Mouse (Mus musculus): Measurements from ENCODE around the gene Zc3h12a. TPM values are rescaled to one million over a fixed set of nuclear protein-coding genes. Genes with fewer than 3 reads are reported as not detected.

The Zc3h12a gene
- polyA plus RNA-seq, 1 experiment from 2014 or later, result 0.80 TPM

DNA sequence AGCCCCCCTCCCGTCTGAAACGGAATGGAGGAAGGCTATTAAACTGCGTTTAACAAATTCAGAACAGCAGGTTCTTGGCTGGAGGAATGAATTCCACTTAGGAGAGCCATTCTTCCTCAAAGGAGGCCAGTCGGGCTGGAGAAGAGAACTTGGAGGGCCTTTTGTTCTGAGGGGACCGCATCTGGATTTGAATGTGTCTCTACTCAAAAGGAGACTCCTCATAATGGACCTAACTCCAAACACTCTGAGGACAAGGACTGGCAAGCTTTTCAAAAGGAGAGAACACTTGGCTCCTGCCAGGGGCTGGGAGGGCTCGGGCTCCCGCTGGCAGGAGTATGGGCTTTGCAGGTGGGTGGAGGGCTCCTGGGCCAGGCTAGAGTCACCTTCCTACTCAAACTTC lies 17.0 kb upstream of the Zc3h12a start:
- Histone ChIP-seq H3K9me3 (no peaks in the 10 kb centered on the region), H3K4me2 (no peak overlapping the region), H3K4me3 (no peak overlapping the region), H3K4me1 (peaks cover 5% of the 10 kb centered on the region; the same call in 1 of the 2 replicates), H3K36me3 (no peaks in the 10 kb centered on the region), H3K27me3 (peaks cover 21% of the 10 kb centered on the region), H3K9ac (no peak overlapping the region), H3K27ac (no peak overlapping the region)
- 34% methylated on average over 7 of the region's 7 CpGs for WGBS
- no peak for ATAC-seq (ENCODE audit: insufficient number of reproducible peaks, insufficient read depth, low FRiP score, low TSS enrichment, low read depth)

DNA sequence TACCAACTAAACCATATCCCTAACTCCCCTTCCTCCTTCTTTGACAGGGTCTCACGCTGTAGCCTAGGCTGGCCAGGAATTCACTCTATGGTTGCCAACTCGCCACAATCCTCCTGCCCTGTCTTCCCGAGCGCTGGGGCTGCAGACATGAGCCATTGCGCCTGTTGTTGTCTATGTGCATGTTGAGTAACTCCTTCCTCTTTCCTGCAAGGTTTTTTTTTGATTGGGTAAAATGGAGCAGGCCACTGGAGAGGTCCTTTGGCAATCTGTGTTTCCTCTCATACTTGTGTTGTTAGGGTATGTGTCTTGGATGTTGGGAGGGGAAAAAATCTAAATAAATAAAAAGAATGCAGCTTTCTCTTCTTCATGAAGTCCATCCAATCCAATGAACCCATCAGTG lies 16.6 kb upstream of the Zc3h12a start:
- Histone ChIP-seq H3K4me1 (peaks cover 5% of the 10 kb centered on the region; the same call in 1 of the 2 replicates), H3K9me3 (no peaks in the 10 kb centered on the region), H3K9ac (no peak overlapping the region), H3K36me3 (no peaks in the 10 kb centered on the region), H3K27me3 (peaks cover 21% of the 10 kb centered on the region), H3K4me3 (no peak overlapping the region), H3K27ac (no peak overlapping the region), H3K4me2 (no peak overlapping the region)
- 84% methylated on average over 5 of the region's 5 CpGs for WGBS
- no peak for ATAC-seq (ENCODE audit: insufficient number of reproducible peaks, insufficient read depth, low FRiP score, low TSS enrichment, low read depth)

DNA sequence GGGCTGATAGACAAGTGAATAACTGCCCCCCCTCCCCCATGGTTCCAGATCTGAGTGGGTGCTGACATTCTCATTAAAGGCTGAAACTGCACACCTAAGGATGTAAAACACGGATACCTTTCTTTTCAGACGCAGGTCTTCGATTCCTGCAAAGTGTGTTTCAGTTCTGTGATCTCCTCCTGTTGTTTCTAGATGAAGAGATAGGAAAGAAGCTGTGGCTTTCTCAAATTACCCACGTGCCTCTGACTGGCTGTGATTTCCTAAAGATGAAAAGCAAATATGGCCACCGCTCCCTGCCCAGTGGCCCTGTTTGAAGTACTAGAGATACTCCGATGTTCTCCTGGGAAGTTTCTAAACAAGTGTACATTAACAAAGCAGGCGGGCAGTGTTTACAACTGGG lies 10.7 kb upstream of the Zc3h12a start:
- 0 out of 2 replicates have a peak, but pooled peaks cover 3% of the 10 kb centered on the region for H3K27me3 ChIP-seq
- H3K4me3 ChIP-seq, result no peak overlapping the region
- no peak overlapping the region for H3K9ac ChIP-seq
- H3K27ac ChIP-seq, result no peak overlapping the region
- H3K9me3 ChIP-seq, result no peaks in the 10 kb centered on the region
- H3K36me3 ChIP-seq, result no peaks in the 10 kb centered on the region
- H3K4me2 ChIP-seq, result no peak overlapping the region
- H3K4me1 ChIP-seq, result no peaks in the 10 kb centered on the region
- ATAC-seq (ENCODE audit: insufficient number of reproducible peaks, insufficient read depth, low FRiP score, low TSS enrichment, low read depth), result no peak
- WGBS, result 45% methylated on average over 7 of the region's 7 CpGs

DNA sequence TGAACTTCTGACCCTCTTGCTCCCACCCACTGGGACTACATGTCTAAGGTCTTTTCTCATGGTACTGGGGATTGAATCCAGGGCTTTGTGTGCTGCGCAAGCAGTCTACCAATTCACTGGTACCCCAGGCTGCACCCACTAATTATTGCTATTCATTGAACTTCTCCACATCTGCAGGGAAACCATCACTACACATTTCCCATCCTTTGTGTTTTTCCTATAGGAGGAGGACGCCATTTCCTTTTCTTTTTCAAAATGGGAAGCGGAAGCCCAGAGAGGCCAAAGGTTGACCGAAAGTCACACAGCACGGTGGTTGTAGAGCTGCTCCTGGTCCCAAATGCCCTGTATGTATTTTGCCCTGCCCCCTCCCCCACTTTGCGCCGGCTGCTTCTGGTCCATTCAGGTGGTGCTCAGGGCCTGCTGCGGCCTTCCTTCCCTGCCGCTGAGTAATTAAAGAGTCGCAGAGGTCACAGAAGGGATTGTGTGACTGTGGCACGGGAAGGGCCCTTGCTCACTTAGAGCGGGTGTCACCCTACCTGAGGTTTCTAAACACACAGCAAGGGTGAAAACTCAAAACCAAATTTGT lies 8.8 kb upstream of the Zc3h12a start:
- no peak overlapping the region for H3K9ac ChIP-seq
- no peaks in the 10 kb centered on the region for H3K4me1 ChIP-seq
- no peak for ATAC-seq (ENCODE audit: insufficient number of reproducible peaks, insufficient read depth, low FRiP score, low TSS enrichment, low read depth)
- no peak overlapping the region for H3K27ac ChIP-seq
- H3K4me3 ChIP-seq, result no peak overlapping the region
- WGBS, result 48% methylated on average over 12 of the region's 12 CpGs
- H3K4me2 ChIP-seq, result no peak overlapping the region
- no peaks in the 10 kb centered on the region for H3K9me3 ChIP-seq
- H3K36me3 ChIP-seq, result no peaks in the 10 kb centered on the region
- no peaks in the 10 kb centered on the region for H3K27me3 ChIP-seq

DNA sequence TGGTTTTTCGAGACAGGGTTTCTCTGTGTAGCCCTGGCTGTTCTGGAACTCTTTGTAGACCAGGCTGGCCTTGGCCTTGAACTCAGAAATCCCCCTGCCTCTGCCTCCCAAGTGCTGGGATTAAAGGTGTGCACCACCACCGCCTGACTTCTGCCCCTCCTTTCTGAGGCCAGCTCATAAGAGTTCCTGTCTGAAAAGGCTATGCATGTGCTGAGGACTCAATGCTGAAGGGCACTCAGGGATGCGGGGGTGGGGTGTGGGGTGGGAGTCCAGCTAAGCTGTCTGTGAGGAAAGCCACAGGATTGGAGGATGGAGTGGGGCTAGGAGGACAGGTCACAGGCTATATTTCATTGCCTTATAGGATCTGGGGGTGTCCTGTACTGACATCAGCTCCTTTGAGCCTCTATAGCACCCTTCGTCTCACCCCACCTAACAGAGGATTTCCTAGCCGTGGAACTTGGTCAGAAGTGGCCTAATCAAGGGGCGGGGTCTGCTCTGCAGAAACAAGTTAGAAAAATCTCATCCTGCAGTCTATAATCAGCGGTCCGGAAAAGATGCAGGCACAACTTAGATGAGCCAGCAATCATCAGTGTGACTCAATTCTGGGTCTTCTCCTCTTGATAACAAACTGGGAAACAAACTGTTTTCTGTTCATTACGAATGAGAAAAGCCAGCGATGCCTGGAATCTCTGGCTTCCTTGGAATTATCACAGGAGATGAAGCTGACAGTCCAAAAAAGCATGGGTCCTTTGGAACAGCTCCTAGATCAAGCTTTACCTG lies 7.6 kb upstream of the Zc3h12a start:
- 77% methylated on average over 10 of the region's 10 CpGs for WGBS
- no peak for ATAC-seq (ENCODE audit: insufficient number of reproducible peaks, insufficient read depth, low FRiP score, low TSS enrichment, low read depth)
- Histone ChIP-seq H3K9ac (no peak overlapping the region), H3K27me3 (no peaks in the 10 kb centered on the region), H3K4me2 (no peak overlapping the region), H3K36me3 (no peaks in the 10 kb centered on the region), H3K27ac (no peak overlapping the region), H3K4me1 (no peaks in the 10 kb centered on the region), H3K4me3 (no peak overlapping the region), H3K9me3 (no peaks in the 10 kb centered on the region)

- Histone ChIP-seq H3K4me3 (no peak overlapping the region), H3K4me2 (no peak overlapping the region), H3K9me3 (no peaks in the 10 kb centered on the region), H3K36me3 (no peaks in the 10 kb centered on the region), H3K27me3 (no peaks in the 10 kb centered on the region), H3K9ac (no peak overlapping the region), H3K27ac (no peak overlapping the region), H3K4me1 (no peaks in the 10 kb centered on the region)
- 81% methylated on average over 5 of the region's 5 CpGs for WGBS
- no peak for ATAC-seq (ENCODE audit: insufficient number of reproducible peaks, insufficient read depth, low FRiP score, low TSS enrichment, low read depth)
Observed at GRCm38 (mm10) chr4:125134631-125135030, 7.0 kb upstream of the Zc3h12a start.

- Histone ChIP-seq H3K9ac (no peak overlapping the region), H3K27ac (no peak overlapping the region), H3K4me1 (no peaks in the 10 kb centered on the region), H3K36me3 (no peaks in the 10 kb centered on the region), H3K27me3 (no peaks in the 10 kb centered on the region), H3K4me3 (no peak overlapping the region), H3K4me2 (no peak overlapping the region), H3K9me3 (no peaks in the 10 kb centered on the region)
- no peak for ATAC-seq (ENCODE audit: insufficient number of reproducible peaks, insufficient read depth, low FRiP score, low TSS enrichment, low read depth)
- WGBS, result 77% methylated on average over 4 of the region's 4 CpGs
Observed at GRCm38 (mm10) chr4:125134192-125134591, 6.6 kb upstream of the Zc3h12a start.

- WGBS, result 24% methylated on average over 5 of the region's 5 CpGs
- Histone ChIP-seq H3K27me3 (peaks cover 15% of the 10 kb centered on the region), H3K4me3 (no peak overlapping the region), H3K9ac (no peak overlapping the region), H3K9me3 (no peaks in the 10 kb centered on the region), H3K4me2 (no peak overlapping the region), H3K36me3 (no peaks in the 10 kb centered on the region), H3K27ac (no peak overlapping the region), H3K4me1 (peaks cover 8% of the 10 kb centered on the region)
- no peak for ATAC-seq (ENCODE audit: insufficient number of reproducible peaks, insufficient read depth, low FRiP score, low TSS enrichment, low read depth)
Observed at GRCm38 (mm10) chr4:125132394-125132793, 4.8 kb upstream of the Zc3h12a start.

DNA sequence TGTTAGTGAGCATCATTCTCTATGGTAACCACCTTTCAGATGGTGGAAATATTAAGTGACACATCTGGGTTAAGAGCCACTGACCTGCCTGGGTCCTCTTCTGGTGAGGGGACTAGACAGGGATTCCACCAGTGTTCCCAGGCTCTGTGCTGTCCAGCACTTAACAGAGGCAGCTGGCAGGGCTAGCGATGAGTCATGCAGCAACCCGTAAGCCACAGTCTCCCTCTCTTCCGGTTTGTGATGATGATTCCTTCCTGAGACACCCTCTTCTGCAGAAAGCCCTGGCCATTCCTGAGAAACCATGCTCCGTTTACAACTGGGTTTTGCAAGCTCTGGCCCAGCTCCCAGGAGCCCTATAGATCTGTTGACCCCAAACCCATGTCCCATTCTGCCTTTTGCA lies 3.9 kb upstream of the Zc3h12a start:
- Histone ChIP-seq H3K4me1 (peaks cover 16% of the 10 kb centered on the region), H3K9me3 (no peaks in the 10 kb centered on the region), H3K36me3 (no peaks in the 10 kb centered on the region), H3K9ac (no peak overlapping the region), H3K27ac (no peak overlapping the region), H3K4me2 (no peak overlapping the region), H3K27me3 (peaks cover 24% of the 10 kb centered on the region), H3K4me3 (no peak overlapping the region)
- ATAC-seq (ENCODE audit: insufficient number of reproducible peaks, insufficient read depth, low FRiP score, low TSS enrichment, low read depth), result no peak
- WGBS, result 75% methylated on average over 4 of the region's 4 CpGs

DNA sequence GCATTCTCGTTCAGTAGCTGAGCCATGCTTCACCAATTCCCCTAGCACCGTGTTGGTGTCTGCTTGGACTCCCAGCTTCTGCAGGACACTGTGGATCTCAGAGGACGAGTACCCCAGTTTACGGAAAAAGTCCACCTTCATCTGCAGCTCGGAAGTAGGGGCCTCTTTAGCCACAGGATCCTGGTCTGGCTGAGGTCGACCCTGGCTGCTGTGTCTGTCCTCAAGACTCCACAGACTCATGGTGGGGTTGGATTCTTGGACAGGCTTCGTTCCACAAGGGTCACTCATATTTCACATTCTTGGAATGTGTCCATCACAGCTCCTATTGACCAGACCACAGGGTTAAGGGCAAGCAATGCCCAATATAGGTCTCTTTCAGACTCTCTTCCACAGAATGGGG lies 879 bp downstream of the Zc3h12a start:
- no peak overlapping the region; the same call in 1 of the 2 replicates for H3K9ac ChIP-seq
- H3K4me3 ChIP-seq, result peak overlapping the region; percentile 72
- H3K4me2 ChIP-seq, result peak overlapping the region; percentile 98
- H3K36me3 ChIP-seq, result no peaks in the 10 kb centered on the region
- ATAC-seq (ENCODE audit: insufficient number of reproducible peaks, insufficient read depth, low FRiP score, low TSS enrichment, low read depth), result no peak
- H3K9me3 ChIP-seq, result no peaks in the 10 kb centered on the region
- peaks cover 45% of the 10 kb centered on the region for H3K4me1 ChIP-seq
- 78% methylated on average over 7 of the region's 7 CpGs for WGBS
- no peak overlapping the region for H3K27ac ChIP-seq
- H3K27me3 ChIP-seq, result peaks cover 30% of the 10 kb centered on the region

DNA sequence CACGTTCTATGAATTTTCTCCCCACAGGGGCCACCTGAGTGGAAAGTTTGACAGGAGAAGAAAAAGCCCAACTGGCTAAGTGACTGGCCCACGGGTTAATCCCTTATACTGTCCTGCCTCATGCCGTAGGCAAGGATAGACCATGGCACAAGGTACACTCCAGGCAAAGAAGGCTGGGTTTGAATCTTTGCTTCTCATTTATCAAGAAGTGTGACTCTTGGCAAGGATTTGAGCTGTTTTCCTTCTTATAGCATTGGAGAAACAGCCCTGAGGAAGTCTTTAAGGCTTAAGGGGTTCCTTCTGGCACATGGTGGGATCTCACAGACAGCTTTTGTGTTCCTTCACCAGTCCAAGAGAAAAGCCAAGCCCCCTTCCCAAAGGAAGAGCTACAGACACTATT lies 1.5 kb downstream of the Zc3h12a start:
- H3K27me3 ChIP-seq, result peaks cover 30% of the 10 kb centered on the region
- no peaks in the 10 kb centered on the region for H3K36me3 ChIP-seq
- no peak overlapping the region for H3K4me3 ChIP-seq
- ATAC-seq (ENCODE audit: insufficient number of reproducible peaks, insufficient read depth, low FRiP score, low TSS enrichment, low read depth), result no peak
- H3K4me1 ChIP-seq, result peaks cover 45% of the 10 kb centered on the region
- H3K9me3 ChIP-seq, result no peaks in the 10 kb centered on the region
- no peak overlapping the region for H3K9ac ChIP-seq
- 83% methylated on average over 3 of the region's 3 CpGs for WGBS
- no peak overlapping the region for H3K4me2 ChIP-seq
- H3K27ac ChIP-seq, result no peak overlapping the region

DNA sequence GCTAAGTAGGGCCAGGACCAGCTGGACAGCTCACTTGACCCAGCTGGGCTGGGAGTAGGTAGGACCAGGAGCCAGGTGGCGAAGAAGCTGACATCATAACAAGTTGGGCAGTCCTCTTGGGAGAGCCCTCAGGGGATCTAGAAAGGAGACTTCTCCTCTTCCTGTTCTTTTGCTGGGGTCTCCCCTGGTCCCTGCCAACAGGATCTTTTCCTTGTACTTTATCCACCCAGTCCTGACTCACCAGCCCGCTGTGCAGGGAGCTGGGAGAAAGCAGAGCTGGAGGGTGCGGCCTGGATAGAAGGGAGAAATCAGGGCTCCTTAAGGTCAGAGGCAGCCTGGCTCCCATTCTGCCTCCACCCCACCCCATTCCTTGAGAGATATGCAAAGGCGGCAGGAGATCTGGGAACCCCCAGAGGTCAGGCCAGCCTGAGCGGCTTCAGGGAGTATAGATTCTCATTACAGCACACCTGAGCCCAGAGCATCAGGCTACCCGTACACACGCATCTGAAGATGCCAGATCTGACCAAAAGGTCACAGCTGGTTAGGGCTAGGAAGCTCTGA lies 2.2 kb downstream of the Zc3h12a start:
- Histone ChIP-seq H3K9ac (no peak overlapping the region), H3K4me2 (peak overlapping the region; percentile 11; the same call in 1 of the 2 replicates), H3K36me3 (0 out of 2 replicates have a peak, but pooled peaks cover 3% of the 10 kb centered on the region), H3K9me3 (no peaks in the 10 kb centered on the region), H3K4me3 (no peak overlapping the region), H3K4me1 (peaks cover 45% of the 10 kb centered on the region), H3K27me3 (peaks cover 30% of the 10 kb centered on the region), H3K27ac (no peak overlapping the region)
- WGBS, result 67% methylated on average over 7 of the region's 7 CpGs
- ATAC-seq (ENCODE audit: insufficient number of reproducible peaks, insufficient read depth, low FRiP score, low TSS enrichment, low read depth), result no peak

Data from embryonic facial prominence, embryonic 13.5 days (tissue).